Mouse (Mus musculus): Measurements from ENCODE around the gene Nacc1. TPM values are rescaled to one million over a fixed set of nuclear protein-coding genes. Genes with fewer than 3 reads are reported as not detected.

The Nacc1 gene
- polyA plus RNA-seq, 1 experiment from 2014 or later = 12.5 TPM

DNA sequence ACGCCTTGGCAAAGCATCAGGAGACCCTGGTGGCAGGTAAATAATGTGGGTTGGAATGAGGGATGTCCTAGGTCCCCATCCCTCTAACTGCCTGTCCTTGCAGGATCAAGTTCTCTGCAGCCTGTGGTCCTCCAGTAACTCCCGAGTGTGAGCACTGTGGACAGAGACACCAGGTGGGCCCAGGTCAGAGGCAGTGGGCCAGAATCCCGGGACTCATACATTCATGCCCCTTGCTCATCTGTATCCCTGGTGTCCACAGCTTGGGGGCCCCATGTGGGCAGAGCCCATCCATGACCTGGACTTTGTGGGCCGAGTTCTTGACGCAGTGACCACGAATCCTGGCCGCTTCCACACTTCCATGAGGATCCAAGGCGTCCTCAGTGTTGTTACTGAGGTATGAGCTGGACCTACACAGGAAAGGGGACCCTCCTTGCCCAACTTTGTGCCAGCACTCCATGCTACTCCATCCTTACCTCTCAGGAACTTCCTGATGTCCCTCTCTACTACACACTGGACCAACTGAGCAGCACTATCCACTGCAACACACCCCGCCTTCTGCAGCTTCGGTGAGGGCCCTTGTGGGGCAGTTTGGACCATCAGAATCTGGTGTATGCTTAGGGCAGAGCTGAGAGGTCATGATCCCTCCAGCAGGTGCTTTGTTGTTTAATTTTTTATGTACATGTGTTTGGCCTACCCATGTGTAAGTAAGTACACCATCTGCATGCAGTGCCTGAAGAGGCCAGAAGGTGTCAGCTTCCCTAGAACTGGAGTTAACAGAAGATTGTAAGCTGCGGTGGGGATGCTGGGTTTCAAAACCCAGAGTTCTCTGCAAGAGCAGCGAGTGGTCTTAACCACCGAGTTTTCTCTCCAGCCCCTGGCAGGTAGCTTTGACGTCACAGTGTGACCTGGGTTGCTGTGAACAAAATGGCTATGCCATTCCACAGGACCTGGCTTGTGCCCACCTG, 9.8 kb upstream of the Nacc1 start:
- Histone ChIP-seq H3K4me3 (no peak overlapping the region), H3K4me1 (peaks cover 36% of the 10 kb centered on the region), H3K4me2 (no peak overlapping the region), H3K36me3 (peaks cover 78% of the 10 kb centered on the region), H3K27ac (no peak overlapping the region), H3K9me3 (replicated peaks) (no peaks in the 10 kb centered on the region), H3K27me3 (replicated peaks) (no peaks in the 10 kb centered on the region), H3K9ac (no peak overlapping the region)
- 76% methylated on average over 14 of the region's 14 CpGs for WGBS (ENCODE audit: insufficient replicate concordance)
- no peak for ATAC-seq

GRCm38 (mm10) chr8:84695140-84695539, 7.5 kb upstream of the Nacc1 start:
- H3K36me3 ChIP-seq = peaks cover 92% of the 10 kb centered on the region
- H3K4me1 ChIP-seq = peaks cover 34% of the 10 kb centered on the region
- H3K9me3 ChIP-seq (replicated peaks) = no peaks in the 10 kb centered on the region
- no peak overlapping the region for H3K27ac ChIP-seq
- no peak overlapping the region for H3K4me3 ChIP-seq
- no peaks in the 10 kb centered on the region for H3K27me3 ChIP-seq (replicated peaks)
- H3K4me2 ChIP-seq = no peak overlapping the region
- no peak for ATAC-seq
- no peak overlapping the region for H3K9ac ChIP-seq
- WGBS (ENCODE audit: insufficient replicate concordance) = 85% methylated on average over 6 of the region's 6 CpGs

- WGBS (ENCODE audit: insufficient replicate concordance) = 82% methylated on average over 4 of the region's 4 CpGs
- H3K27me3 ChIP-seq (replicated peaks) = no peaks in the 10 kb centered on the region
- peaks cover 77% of the 10 kb centered on the region for H3K36me3 ChIP-seq
- ATAC-seq = no peak
- no peak overlapping the region for H3K4me2 ChIP-seq
- no peak overlapping the region for H3K4me3 ChIP-seq
- H3K27ac ChIP-seq = no peak overlapping the region
- no peak overlapping the region for H3K9ac ChIP-seq
- H3K4me1 ChIP-seq = peaks cover 30% of the 10 kb centered on the region
- H3K9me3 ChIP-seq (replicated peaks) = no peaks in the 10 kb centered on the region
These were observed 5.7 kb upstream of the Nacc1 start for GRCm38 (mm10) chr8:84693332-84693731.

DNA sequence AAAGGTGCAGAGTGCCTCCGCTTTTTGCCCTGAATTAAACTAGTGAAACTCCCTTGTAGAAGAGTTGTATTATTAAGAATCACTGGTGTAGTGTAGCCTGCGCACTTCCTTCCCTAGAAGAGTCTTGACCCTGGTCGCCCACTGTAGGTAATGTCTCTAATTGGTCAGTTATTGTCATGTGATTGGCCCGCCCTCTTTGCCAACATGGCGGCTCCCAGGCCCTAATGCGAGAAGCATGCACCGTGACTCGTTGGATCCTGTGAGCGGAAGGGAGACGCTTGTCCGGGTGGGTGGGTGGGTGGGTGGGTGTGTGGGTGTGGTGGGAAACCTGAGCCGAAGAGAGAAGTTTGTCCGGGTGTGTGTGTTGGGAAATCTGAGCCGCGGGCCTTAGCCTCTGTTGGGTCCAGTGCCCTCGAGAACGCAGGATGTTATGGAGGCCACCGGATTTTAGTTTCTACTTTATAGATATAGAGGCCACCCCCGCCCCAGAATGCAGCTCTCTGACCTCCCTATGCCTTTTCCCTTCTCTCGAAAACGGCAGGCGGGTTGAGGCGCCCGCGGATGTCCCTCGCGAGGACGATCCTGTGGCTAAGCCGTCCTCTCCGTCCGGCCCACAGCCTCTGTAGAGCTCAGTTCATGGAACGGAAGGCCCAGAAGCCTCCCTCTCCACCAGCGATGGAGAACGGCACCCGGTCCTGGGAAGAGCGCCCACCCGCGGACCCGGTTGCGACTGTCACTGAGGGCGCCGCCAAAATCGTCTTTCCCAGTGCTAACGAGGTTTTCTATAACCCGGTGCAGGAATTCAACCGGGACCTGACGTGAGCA, 1.6 kb upstream of the Nacc1 start:
- Histone ChIP-seq H3K4me1 (peaks cover 57% of the 10 kb centered on the region), H3K4me2 (peak overlapping the region; percentile 94)
- ATAC-seq = peak; percentile 72

GRCm38 (mm10) chr8:84687003-84687704, 508 bp downstream of the Nacc1 start:
- under 1% methylated on average over 62 of the region's 62 CpGs for whole genome bisulfite sequencing (ENCODE audit: insufficient replicate concordance)
- Histone ChIP-seq H3K9me3 (replicated peaks) (no peaks in the 10 kb centered on the region), H3K4me1 (peaks cover 77% of the 10 kb centered on the region), H3K4me3 (peak overlapping the region; percentile 99), H3K4me2 (peak overlapping the region; percentile 94), H3K27ac (peak overlapping the region; percentile 97), H3K27me3 (replicated peaks) (no peaks in the 10 kb centered on the region), H3K9ac (peak overlapping the region; percentile 99), H3K36me3 (peaks cover 45% of the 10 kb centered on the region)
- peak; percentile 36 for ATAC-seq

More for the DNA sequence above, 1.6 kb upstream of the Nacc1 start:
- peak overlapping the region; percentile 99 for H3K4me3 ChIP-seq
- H3K36me3 ChIP-seq = peaks cover 46% of the 10 kb centered on the region
- H3K9ac ChIP-seq = peak overlapping the region; percentile 81
- no peaks in the 10 kb centered on the region for H3K9me3 ChIP-seq (replicated peaks)
- peak overlapping the region; percentile 97 for H3K27ac ChIP-seq
- under 1% methylated on average over 47 of the region's 47 CpGs for WGBS (ENCODE audit: insufficient replicate concordance)
- H3K27me3 ChIP-seq (replicated peaks) = no peaks in the 10 kb centered on the region

- Histone ChIP-seq H3K9me3 (replicated peaks) (no peaks in the 10 kb centered on the region), H3K9ac (peak within 1 kb of the TSS; percentile 99), H3K4me1 (peaks cover 79% of the 10 kb centered on the region), H3K36me3 (peaks cover 45% of the 10 kb centered on the region), H3K4me3 (peak within 1 kb of the TSS; percentile 99), H3K4me2 (peak within 1 kb of the TSS; percentile 94), H3K27ac (peak within 1 kb of the TSS; percentile 97), H3K27me3 (replicated peaks) (no peaks in the 10 kb centered on the region)
- WGBS (ENCODE audit: insufficient replicate concordance) = 8% methylated on average over 20 of the region's 20 CpGs
- peak; percentile 11; the same call in 1 of the 2 replicates for ATAC-seq
These were observed 1.3 kb downstream of the Nacc1 start, which contains the start of gene Trmt1 for GRCm38 (mm10) chr8:84686191-84687002. Trmt1 (plus strand) TSS chr8:84686307.

GRCm38 (mm10) chr8:84684537-84684936, 3.1 kb downstream of the Nacc1 start:
- no peak overlapping the region for H3K9ac ChIP-seq

DNA sequence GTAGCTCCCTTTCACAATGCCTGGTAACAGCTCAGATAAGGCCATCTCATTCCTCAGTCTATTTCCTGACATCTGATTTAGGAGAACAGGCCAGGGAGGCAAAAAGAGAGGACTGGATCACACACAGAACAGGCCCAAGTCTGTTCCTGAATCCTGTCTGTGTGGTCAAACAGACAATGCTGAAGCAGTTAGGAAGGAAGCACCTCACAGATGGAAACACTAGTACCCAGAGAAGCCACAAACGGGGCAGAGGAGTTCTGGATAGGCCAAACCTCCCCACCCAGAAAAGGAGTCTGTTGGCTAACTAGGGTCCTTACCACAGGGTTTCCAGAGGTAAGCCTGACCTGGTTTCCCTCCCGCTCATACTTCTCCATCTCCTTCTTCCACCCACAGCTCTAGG, 5.4 kb downstream of the Nacc1 start:
- no peak overlapping the region for H3K4me3 ChIP-seq
- H3K9ac ChIP-seq = no peak overlapping the region
- H3K27ac ChIP-seq = 0 out of 2 replicates have a peak overlapping the region, but pooled peaks have one; percentile 4
- peaks cover 67% of the 10 kb centered on the region for H3K4me1 ChIP-seq
- H3K4me2 ChIP-seq = no peak overlapping the region
- ATAC-seq = no peak
- 61% methylated on average over 2 of the region's 2 CpGs for WGBS (ENCODE audit: insufficient replicate concordance)
- no peaks in the 10 kb centered on the region for H3K27me3 ChIP-seq (replicated peaks)
- no peaks in the 10 kb centered on the region for H3K9me3 ChIP-seq (replicated peaks)
- peaks cover 57% of the 10 kb centered on the region for H3K36me3 ChIP-seq

More at GRCm38 (mm10) chr8:84684537-84684936, 3.1 kb downstream of the Nacc1 start:
- H3K4me3 ChIP-seq = no peak overlapping the region
- no peak for ATAC-seq
- H3K4me2 ChIP-seq = no peak overlapping the region
- H3K36me3 ChIP-seq = peaks cover 53% of the 10 kb centered on the region
- H3K27ac ChIP-seq = no peak overlapping the region; the same call in 1 of the 2 replicates
- 57% methylated on average over 3 of the region's 3 CpGs for WGBS (ENCODE audit: insufficient replicate concordance)
- H3K4me1 ChIP-seq = peaks cover 76% of the 10 kb centered on the region
- H3K27me3 ChIP-seq (replicated peaks) = no peaks in the 10 kb centered on the region
- H3K9me3 ChIP-seq (replicated peaks) = no peaks in the 10 kb centered on the region

DNA sequence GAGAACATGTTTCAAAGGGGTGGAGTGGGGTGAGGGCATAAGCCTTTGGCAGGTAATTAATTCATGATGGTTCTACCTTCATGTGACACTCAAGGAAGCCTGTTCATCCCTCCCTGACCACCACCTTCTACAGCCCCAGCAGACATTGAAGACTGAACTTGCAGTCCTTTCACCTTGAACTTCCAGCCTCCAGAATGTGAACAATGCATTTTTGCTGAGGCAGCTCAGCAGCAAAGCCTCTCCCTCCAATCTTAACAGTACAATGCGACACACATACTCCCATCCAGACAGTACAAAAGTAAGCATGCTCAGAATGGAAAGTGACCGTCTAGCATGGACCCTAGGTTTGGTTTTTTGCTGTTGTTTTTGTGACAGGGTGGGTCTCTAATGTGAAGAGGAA, 6.2 kb downstream of the Nacc1 start:
- Histone ChIP-seq H3K9me3 (replicated peaks) (no peaks in the 10 kb centered on the region), H3K4me2 (no peak overlapping the region), H3K27ac (no peak overlapping the region), H3K27me3 (replicated peaks) (no peaks in the 10 kb centered on the region), H3K9ac (no peak overlapping the region), H3K36me3 (peaks cover 64% of the 10 kb centered on the region), H3K4me1 (peaks cover 64% of the 10 kb centered on the region), H3K4me3 (no peak overlapping the region)
- WGBS (ENCODE audit: insufficient replicate concordance) = 79% methylated on average over 2 of the region's 2 CpGs
- ATAC-seq = no peak

DNA sequence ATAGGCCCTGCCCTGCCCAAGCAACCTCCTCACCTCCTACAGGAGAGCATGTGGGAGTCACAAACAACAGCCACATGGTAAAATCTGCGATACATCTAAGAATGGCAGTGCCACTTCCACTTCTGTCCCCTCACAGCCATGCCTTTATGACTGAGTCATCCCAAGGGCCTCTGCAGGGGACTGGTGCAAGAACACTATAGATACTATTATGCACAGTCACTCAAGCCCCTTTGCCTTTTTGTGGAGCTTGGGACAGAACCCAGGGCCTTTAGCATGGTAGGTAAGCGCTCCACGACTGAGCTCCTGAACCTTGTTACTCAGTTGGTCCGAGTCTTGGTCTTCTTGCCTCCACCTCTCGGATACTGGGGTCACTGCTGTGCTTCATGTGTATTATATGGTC, 10.4 kb downstream of the Nacc1 start:
- no peak overlapping the region for H3K27ac ChIP-seq
- no peaks in the 10 kb centered on the region for H3K9me3 ChIP-seq (replicated peaks)
- H3K27me3 ChIP-seq (replicated peaks) = no peaks in the 10 kb centered on the region
- ATAC-seq = peak; percentile 52
- H3K4me3 ChIP-seq = no peak overlapping the region
- WGBS (ENCODE audit: insufficient replicate concordance) = 88% methylated on average over 5 of the region's 5 CpGs
- peaks cover 25% of the 10 kb centered on the region for H3K4me1 ChIP-seq
- H3K36me3 ChIP-seq = peaks cover 78% of the 10 kb centered on the region
- no peak overlapping the region for H3K4me2 ChIP-seq
- H3K9ac ChIP-seq = no peak overlapping the region
